Mouse (Mus musculus) embryonic fibroblast, embryonic 13.5 days (primary cell): ENCODE measurements around the gene Arhgap19.

Experiments
- CTCF ChIP-seq: IDR thresholded peaks from 2 replicates; pipeline ENCODE4 v1.5.1; 2011; ENCODE audit warnings: mild to moderate bottlenecking, control low read depth, low read length, moderate library complexity, borderline replicate concordance; ENCODE audit not compliant: insufficient read depth
- POLR2A ChIP-seq: IDR thresholded peaks from 2 replicates; pipeline ENCODE4 v1.6.1; 2011; ENCODE audit warnings: low read depth, mild to moderate bottlenecking, control low read depth, low read length, moderate library complexity

GRCm38 (mm10) chr19:41832501-41833201 is 30.8 kb upstream of the Arhgap19 start:
- TF ChIP-seq CTCF = no peak
- no peak for TF ChIP-seq POLR2A
